Mouse (Mus musculus): ENCODE data around the gene Dpp6.

GRCm38 (mm10) chr5:27249951-27250350 is 432.9 kb downstream of the Dpp6 start:
- TF ChIP-seq TCF12 (IDR thresholded peaks at IDR 0.05; ENCODE audit: low read depth, low read length) (no peak), SIN3A (IDR thresholded peaks at IDR 0.05; ENCODE audit: low read length) (no peak), SMC3 (IDR thresholded peaks at IDR 0.05; ENCODE audit: low read depth, low read length) (no peak), MAX (IDR thresholded peaks at IDR 0.05; ENCODE audit: low read length) (no peak), USF1 (IDR thresholded peaks at IDR 0.05; ENCODE audit: low read depth, low read length) (no peak), E2F4 (IDR thresholded peaks at IDR 0.05; ENCODE audit: borderline replicate concordance, low read depth, low read length) (no peak), MAFK (IDR thresholded peaks at IDR 0.05; ENCODE audit: borderline replicate concordance, low read depth, low read length) (no peak), CTCF (IDR thresholded peaks at IDR 0.05 in 2 of 3, conservative IDR thresholded peaks at IDR 0.05 in 1 of 3; ENCODE audit: control insufficient read depth in 1 of 3, insufficient read depth in 1 of 3, low read depth in 2 of 3, low read length in 3 of 3, poor library complexity in 1 of 3, severe bottlenecking in 1 of 3) (no peak), POLR2A (IDR thresholded peaks at IDR 0.05; ENCODE audit: control insufficient read depth in 1 of 2, insufficient read depth in 1 of 2, low read depth in 1 of 2, low read length in 2 of 2, poor library complexity in 1 of 2) (no peak), POLR2AphosphoS5 (IDR thresholded peaks at IDR 0.05; ENCODE audit: borderline replicate concordance, low read depth, low read length) (no peak), HCFC1 (IDR thresholded peaks at IDR 0.05; ENCODE audit: low read depth, low read length) (no peak), KAT2A (conservative IDR thresholded peaks at IDR 0.05; ENCODE audit: low read depth, low read length) (no peak), ELF1 (IDR thresholded peaks at IDR 0.05; ENCODE audit: low read depth, low read length) (no peak), ZNF384 (IDR thresholded peaks at IDR 0.05; ENCODE audit: low read depth, low read length) (no peak)

All from MEL (cell line).